Mouse (Mus musculus) lung, postnatal 4 days (tissue): ENCODE measurements around the gene Vmn1r14.
"Not testable (repeated sequence)": the region's sequence is repeated elsewhere in the genome, so short reads cannot be mapped to it uniquely, and the experiment has no call there.

Source experiments
- DNase-seq, 2 experiments: peaks; one replicate each; pipeline ENCODE4 v3.0.0; 2021

Gene Vmn1r14

DNA sequence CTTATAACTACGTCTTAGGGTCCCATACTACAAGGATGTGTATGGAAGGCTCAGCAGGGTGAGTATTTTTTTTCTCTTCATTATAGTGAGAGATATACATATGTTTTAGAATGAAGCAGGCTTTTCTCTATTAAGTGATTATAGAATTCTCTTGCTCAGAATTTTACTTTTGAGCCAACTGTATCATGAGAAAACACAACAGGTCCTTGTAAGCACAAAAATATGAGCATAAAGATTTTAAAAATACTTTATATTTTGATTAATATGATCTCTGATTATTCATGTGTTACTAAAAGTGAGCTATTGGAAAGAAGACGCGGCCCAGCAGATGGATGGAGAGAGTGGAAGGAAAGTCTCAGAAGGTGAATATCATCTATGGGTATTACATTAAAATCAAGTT, at the start of gene Vmn1r14:
Gene Vmn1r14, plus strand, starts transcription at position 301 of the 400 bp plus-strand sequence.
- DNase-seq: no peak

- not testable (repeated sequence) for DNase-seq
Observed at GRCm38 (mm10) chr6:57190016-57190415, 41.5 kb upstream of the Vmn1r14 start.

GRCm38 (mm10) chr6:57202990-57203389, 28.5 kb upstream of the Vmn1r14 start, which contains the start of gene Vmn1r13:
Gene Vmn1r13 (plus strand): TSS chr6:57203290.
- DNase-seq: not testable (repeated sequence)

- no peak for DNase-seq
Observed at GRCm38 (mm10) chr6:57257652-57258051, 26.2 kb downstream of the Vmn1r14 start, which contains the start of gene Vmn1r15. Gene Vmn1r15 (plus strand): TSS chr6:57257952.

GRCm38 (mm10) chr6:57260990-57261389, 29.5 kb downstream of the Vmn1r14 start:
- DNase-seq: no peak

DNA sequence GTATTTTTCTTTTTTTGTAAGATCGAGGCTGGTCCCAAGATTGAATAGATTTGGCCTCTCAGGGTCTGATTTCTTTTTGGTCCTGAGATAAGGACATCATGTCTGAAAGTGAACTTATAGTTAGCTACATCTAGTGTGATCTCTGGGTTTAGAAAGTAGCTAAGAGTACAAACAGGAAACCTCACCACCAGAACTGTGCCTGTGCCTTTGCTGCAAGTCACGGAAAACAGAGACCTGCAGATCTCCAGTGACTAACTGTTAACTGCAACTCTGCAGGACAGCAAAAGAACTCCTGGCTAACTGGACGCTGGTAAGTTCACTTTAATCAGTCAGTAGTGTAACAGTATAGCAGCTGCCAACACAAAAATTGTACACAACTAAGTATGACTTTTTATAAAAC, 40.4 kb downstream of the Vmn1r14 start:
- no peak for DNase-seq

GRCm38 (mm10) chr6:57272517-57272916, 41.0 kb downstream of the Vmn1r14 start:
- no peak for DNase-seq

DNA sequence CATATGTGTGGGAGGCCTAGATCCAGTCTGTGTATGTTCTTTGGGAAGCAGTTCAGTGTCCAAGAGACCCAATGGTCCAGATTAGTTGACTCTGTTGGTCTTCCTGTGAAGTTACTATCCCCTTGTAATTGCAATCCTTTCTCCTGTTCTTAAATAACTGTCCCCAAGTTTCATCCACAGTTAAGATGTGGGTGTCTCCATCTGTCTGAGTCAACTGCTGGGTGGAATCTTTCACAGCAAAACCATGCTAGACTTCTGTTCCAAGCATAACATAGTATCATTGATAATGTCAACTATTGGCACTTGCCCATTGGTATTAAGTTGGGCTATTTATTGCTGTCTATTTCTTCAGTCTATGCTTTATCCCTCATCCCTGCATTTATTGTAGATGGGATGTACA, 47.5 kb downstream of the Vmn1r14 start:
- no peak for DNase-seq
